Mouse (Mus musculus) lung, adult 2 months (tissue): ENCODE measurements around the gene Gpc2.

Source experiments
- CTCF ChIP-seq: fragments of 200-500 bp; IDR thresholded peaks from 2 replicates; pipeline ENCODE4 v1.5.1; 2011; ENCODE audit warnings: mild to moderate bottlenecking, low read length, control low read depth; ENCODE audit not compliant: insufficient read depth
- POLR2A ChIP-seq: fragments of 200-500 bp; IDR thresholded peaks from 2 replicates; pipeline ENCODE4 v1.6.1; 2011; ENCODE audit warnings: low read depth, mild to moderate bottlenecking, control low read depth, low read length, borderline replicate concordance; ENCODE audit errors: extremely low read depth

DNA sequence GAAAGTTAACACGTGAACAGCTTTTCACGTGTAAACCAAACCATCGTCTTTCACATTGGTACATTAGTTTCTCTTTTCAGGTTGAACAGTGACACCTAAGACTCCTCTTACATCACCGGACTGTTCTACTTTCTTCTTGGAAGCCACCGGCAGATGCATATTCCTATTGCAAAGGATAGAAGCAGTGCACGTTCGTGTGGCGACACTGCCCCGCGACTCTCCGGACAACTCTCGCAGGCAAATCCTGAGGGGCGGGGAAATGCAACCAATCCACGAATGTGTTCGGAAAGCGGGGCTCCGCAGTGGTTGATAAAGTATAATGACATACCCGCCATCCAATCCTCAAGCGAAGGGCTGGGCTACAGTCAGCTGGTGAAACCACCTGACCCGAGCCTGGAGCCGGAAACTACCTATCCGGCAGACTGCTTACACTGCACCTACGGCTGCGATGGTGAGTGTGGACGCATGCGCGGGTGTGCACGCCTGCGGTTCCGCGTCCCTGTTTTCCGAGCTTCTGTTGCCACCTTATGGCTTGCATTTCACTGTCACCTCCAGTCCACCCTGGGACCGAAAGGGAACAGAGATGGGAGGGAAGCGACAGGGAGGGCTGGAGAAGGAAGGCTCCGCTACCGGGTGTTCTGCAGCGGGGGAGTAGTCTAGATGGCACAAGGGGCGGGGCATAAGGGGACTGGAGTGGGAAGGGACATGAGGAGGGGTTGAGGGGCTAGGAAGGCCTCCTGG is 24.3 kb downstream of the Gpc2 start, which contains the start of gene Lamtor4:
- TF ChIP-seq CTCF, result no peak
- TF ChIP-seq POLR2A, result peak; percentile 91; the same call in 1 of the 2 replicates
